Mouse (Mus musculus) gastrocnemius, adult 2 months (tissue): ENCODE results near the gene Rab4b. TPM values are rescaled to one million over a fixed set of nuclear protein-coding genes. Genes with fewer than 3 reads are reported as not detected.

Experiments
- DNase-seq: peaks from one replicate; pipeline ENCODE4 v3.0.0; 2022
- H3K27ac ChIP-seq: fragments of 200-600 bp; 2 replicates; pipeline ENCODE4 v1.8.1; 2022; ENCODE audit warnings: mild to moderate bottlenecking
- H3K4me3 ChIP-seq: fragments of 200-600 bp; 2 replicates; pipeline ENCODE4 v1.8.1; 2022; ENCODE audit warnings: mild to moderate bottlenecking, moderate library complexity
- CTCF ChIP-seq: fragments of 200-600 bp; IDR thresholded peaks from 2 replicates; pipeline ENCODE4 v1.8.1; 2022; ENCODE audit warnings: antibody characterized with exemption, mild to moderate bottlenecking, moderate library complexity
- intact Hi-C: fragments of 180-260 bp; cut with DNase I; formaldehyde crosslinking; loops from one replicate; pipeline ENCODE4 v1.15.1; 2025
- total RNA-seq, 2 experiments: library from RNA; stranded (reverse); gene quantifications; 2 replicates each; pipeline ENCODE4 v1.2.3; 2021

The Rab4b gene
- total RNA-seq, 2 experiments from 2014 or later = 5.7 to 6.5 TPM

GRCm38 (mm10) chr7:27164112-27164947 lies 14.4 kb downstream of the Rab4b start:
- DNase-seq = peak; percentile 58
- intact Hi-C loops = loop anchor here (5.0 kb wide), 2 partner anchors 33 to 93 kb away; partner anchors contain the start of genes BC024978, Numbl and Snrpa
- TF ChIP-seq CTCF = no peak
- Histone ChIP-seq H3K27ac (peak overlapping the region; percentile 98), H3K4me3 (peak overlapping the region; percentile 72)

- DNase-seq = peak; percentile 83
- no peak for TF ChIP-seq CTCF
- intact Hi-C loops = loop anchor here (5.0 kb wide), 2 partner anchors 34 to 94 kb away; partner anchors contain the start of genes BC024978, Numbl and Snrpa
- Histone ChIP-seq H3K4me3 (peak overlapping the region; percentile 72), H3K27ac (peak overlapping the region; percentile 98)
These were observed 15.3 kb downstream of the Rab4b start for GRCm38 (mm10) chr7:27163450-27163805.

- peak overlapping the region; percentile 72 for H3K4me3 ChIP-seq
- intact Hi-C loops = loop anchor here (5.0 kb wide), 2 partner anchors 34 to 94 kb away; partner anchors contain the start of genes BC024978, Numbl and Snrpa
- peak overlapping the region; percentile 98 for H3K27ac ChIP-seq
- no peak for TF ChIP-seq CTCF
- no peak for DNase-seq
These were observed 15.8 kb downstream of the Rab4b start for GRCm38 (mm10) chr7:27162780-27163449.

- H3K4me3 ChIP-seq = peak overlapping the region; percentile 72
- DNase-seq = no peak
- TF ChIP-seq CTCF = no peak
- intact Hi-C loops = loop anchor here (5.0 kb wide), 2 partner anchors 36 to 96 kb away; partner anchors contain the start of genes BC024978, Numbl and Snrpa
- peak overlapping the region; percentile 98 for H3K27ac ChIP-seq
These were observed 17.0 kb downstream of the Rab4b start for GRCm38 (mm10) chr7:27161744-27162143.

- no peak for TF ChIP-seq CTCF
- peak overlapping the region; percentile 98 for H3K27ac ChIP-seq
- peak overlapping the region; percentile 72 for H3K4me3 ChIP-seq
- intact Hi-C loops = loop anchor here (5.0 kb wide), 2 partner anchors 36 to 96 kb away; partner anchors contain the start of genes BC024978, Numbl and Snrpa
- no peak for DNase-seq
These were observed 17.8 kb downstream of the Rab4b start for GRCm38 (mm10) chr7:27160921-27161320.

- Histone ChIP-seq H3K4me3 (peak overlapping the region; percentile 38), H3K27ac (peak overlapping the region; percentile 98)
- peak; percentile 98 for TF ChIP-seq CTCF
- intact Hi-C loops = loop anchor here (2.0 to 5.0 kb wide), 5 partner anchors 27 to 117 kb away; partner anchors contain the start of genes BC024978, Coq8b, Numbl and Snrpa
- DNase-seq = peak; percentile 90
These were observed 18.8 kb downstream of the Rab4b start for GRCm38 (mm10) chr7:27159882-27160281.

GRCm38 (mm10) chr7:27159256-27159655 lies 19.4 kb downstream of the Rab4b start:
- intact Hi-C loops = loop anchor here (2.0 kb wide), 3 partner anchors 26 to 118 kb away; partner anchors contain the start of gene Coq8b
- Histone ChIP-seq H3K27ac (peak overlapping the region; percentile 6; the same call in 1 of the 2 replicates), H3K4me3 (no peak overlapping the region)
- TF ChIP-seq CTCF = no peak
- no peak for DNase-seq

GRCm38 (mm10) chr7:27158171-27158570 lies 20.5 kb downstream of the Rab4b start:
- no peak for DNase-seq
- no peak overlapping the region for H3K27ac ChIP-seq
- H3K4me3 ChIP-seq = no peak overlapping the region
- intact Hi-C loops = loop anchor here (2.0 kb wide), 3 partner anchors 25 to 119 kb away; partner anchors contain the start of gene Coq8b
- no peak for TF ChIP-seq CTCF

GRCm38 (mm10) chr7:27156005-27156404 lies 22.7 kb downstream of the Rab4b start:
- intact Hi-C loops = no loop called here
- no peak for TF ChIP-seq CTCF
- no peak for DNase-seq
- no peak overlapping the region for H3K4me3 ChIP-seq
- H3K27ac ChIP-seq = no peak overlapping the region

- peak within 1 kb of the TSS; percentile 74 for H3K27ac ChIP-seq
- no peak for TF ChIP-seq CTCF
- peak within 1 kb of the TSS; percentile 30 for H3K4me3 ChIP-seq
- intact Hi-C loops = no loop called here
- DNase-seq = peak; percentile 62
These were observed 25.4 kb downstream of the Rab4b start, which contains the start of gene Cyp2t4 for GRCm38 (mm10) chr7:27153205-27153764. TSS of gene Cyp2t4 (plus strand) at chr7:27153714.

- Histone ChIP-seq H3K4me3 (no peak overlapping the region), H3K27ac (no peak overlapping the region)
- no peak for TF ChIP-seq CTCF
- no peak for DNase-seq
- intact Hi-C loops = no loop called here
These were observed 42.2 kb downstream of the Rab4b start for GRCm38 (mm10) chr7:27136410-27136996.

GRCm38 (mm10) chr7:27133757-27134156 lies 44.9 kb downstream of the Rab4b start:
- intact Hi-C loops = loop anchor here (2.0 kb wide), 3 partner anchors 25 to 151 kb away; no protein-coding TSS in a partner anchor
- Histone ChIP-seq H3K27ac (no peak overlapping the region), H3K4me3 (no peak overlapping the region)
- DNase-seq = no peak
- TF ChIP-seq CTCF = no peak
